Mouse (Mus musculus) liver, adult 2 months (tissue): Measurements from ENCODE around the gene Park7.

Source experiments
- CTCF ChIP-seq: fragments of 200-500 bp; IDR thresholded peaks from 2 replicates; pipeline ENCODE4 v1.5.1; 2011; ENCODE audit warnings: low read depth, low read length, control low read depth
- POLR2A ChIP-seq: fragments of 200-500 bp; IDR thresholded peaks from 2 replicates; pipeline ENCODE4 v1.6.1; 2011; ENCODE audit warnings: low read length, control low read depth; ENCODE audit not compliant: insufficient read depth; ENCODE audit errors: extremely low read depth

- no peak for TF ChIP-seq CTCF
- no peak for TF ChIP-seq POLR2A
Observed at GRCm38 (mm10) chr4:150896896-150897624, 17.2 kb downstream of the Park7 start.
